Mouse (Mus musculus) cerebellum, adult 2 months (tissue): ENCODE measurements around the gene Rps21.

Source experiments
- CTCF ChIP-seq: fragments of 200-500 bp; IDR thresholded peaks from 2 replicates; pipeline ENCODE4 v1.5.1; 2011; ENCODE audit warnings: low read depth, mild to moderate bottlenecking, control low read depth, low read length, moderate library complexity, borderline replicate concordance; ENCODE audit not compliant: insufficient read depth
- POLR2A ChIP-seq: fragments of 200-500 bp; IDR thresholded peaks from 2 replicates; pipeline ENCODE4 v1.6.1; 2011; ENCODE audit warnings: low read length, control low read depth, borderline replicate concordance; ENCODE audit not compliant: insufficient read depth

- TF ChIP-seq POLR2A (no peak), CTCF (no peak)
These were observed 729 bp upstream of the Rps21 start for GRCm38 (mm10) chr2:180256296-180257000.
